Mouse (Mus musculus) heart, embryonic 16.5 days (tissue): ENCODE measurements around the gene Kcnj3. TPM values are rescaled to one million over a fixed set of nuclear protein-coding genes. Genes with fewer than 3 reads are reported as not detected.

Experiments used
- ATAC-seq: fragments of 200-750 bp; cut with Nextera tagmentation; replicated peaks from 2 replicates; pipeline ENCODE4 v1.8.0; 2017; ENCODE audit warnings: moderate number of reproducible peaks; ENCODE audit not compliant: insufficient read depth, low FRiP score; ENCODE audit errors: extremely low read depth
- H3K27ac ChIP-seq: fragments of 300-500 bp; sonication (generic); 2 replicates; pipeline ENCODE4 v1.5.1; 2014; ENCODE audit warnings: mild to moderate bottlenecking, low read length, control low read depth, moderate library complexity
- H3K27me3 ChIP-seq: fragments of 300-500 bp; sonication (generic); 2 replicates; pipeline ENCODE4 v1.6.1; 2014; ENCODE audit warnings: low read length, mixed read lengths; ENCODE audit not compliant: control insufficient read depth, insufficient read depth
- H3K36me3 ChIP-seq: fragments of 300-500 bp; sonication (generic); 2 replicates; pipeline ENCODE4 v1.6.1; 2014; ENCODE audit not compliant: control insufficient read depth, insufficient read depth
- H3K4me1 ChIP-seq: fragments of 300-500 bp; sonication (generic); 2 replicates; pipeline ENCODE4 v1.6.1; 2014; ENCODE audit warnings: low read length, mixed read lengths; ENCODE audit not compliant: control insufficient read depth, insufficient read depth
- H3K4me2 ChIP-seq: fragments of 300-500 bp; sonication (generic); 2 replicates; pipeline ENCODE4 v1.6.1; 2014; ENCODE audit warnings: low read depth, mild to moderate bottlenecking, control low read depth, low read length
- H3K4me3 ChIP-seq: fragments of 300-500 bp; sonication (generic); 2 replicates; pipeline ENCODE4 v1.5.1; 2014; ENCODE audit warnings: mild to moderate bottlenecking, control low read depth, low read length
- H3K9ac ChIP-seq: fragments of 300-500 bp; sonication (generic); 2 replicates; pipeline ENCODE4 v1.6.1; 2014; ENCODE audit warnings: low read length, control low read depth
- H3K9me3 ChIP-seq: fragments of 300-500 bp; sonication (generic); replicated peaks from 2 replicates; pipeline ENCODE4 v1.6.1; 2016; ENCODE audit warnings: low read length; ENCODE audit not compliant: control insufficient read depth
- WGBS: fragments of 180-500 bp; shearing (Covaris S2); extraction: QIAGEN DNeasy Blood & Tissue Kit; methylation state at CpG from one replicate; pipeline ENCODE4 v1.1.7; 2014; 5-methylcytosine and 5-hydroxymethylcytosine counted together
- polyA plus RNA-seq: library from polyadenylated mRNA; unstranded; fragments of >200 nt; fragmentation: Nextera tagmentation; extraction: Ambion mirVana; gene quantifications from 2 replicates; pipeline ENCODE4 v1.2.1, GENCODE M21; 2015

The Kcnj3 gene
- polyA plus RNA-seq, 1 experiment from 2014 or later: 8.4 TPM

GRCm38 (mm10) chr2:55558368-55558985 is 122.7 kb downstream of the Kcnj3 start:
- no peaks in the 10 kb centered on the region for H3K27me3 ChIP-seq
- no peak for ATAC-seq
- H3K9ac ChIP-seq: no peak overlapping the region
- no peak overlapping the region for H3K27ac ChIP-seq
- WGBS: 74% methylated on average over 4 of the region's 4 CpGs
- no peaks in the 10 kb centered on the region for H3K4me1 ChIP-seq
- H3K4me2 ChIP-seq: no peak overlapping the region
- H3K9me3 ChIP-seq: no peaks in the 10 kb centered on the region
- H3K4me3 ChIP-seq: no peak overlapping the region
- H3K36me3 ChIP-seq: no peaks in the 10 kb centered on the region

GRCm38 (mm10) chr2:55569291-55569690 is 133.5 kb downstream of the Kcnj3 start:
- H3K36me3 ChIP-seq: no peaks in the 10 kb centered on the region
- no peaks in the 10 kb centered on the region for H3K9me3 ChIP-seq
- no peaks in the 10 kb centered on the region for H3K27me3 ChIP-seq
- H3K4me3 ChIP-seq: no peak overlapping the region
- WGBS: 78% methylated on average over 7 of the region's 7 CpGs
- no peaks in the 10 kb centered on the region for H3K4me1 ChIP-seq
- no peak for ATAC-seq
- H3K4me2 ChIP-seq: no peak overlapping the region
- no peak overlapping the region for H3K9ac ChIP-seq
- no peak overlapping the region for H3K27ac ChIP-seq

GRCm38 (mm10) chr2:55571425-55571824 is 135.7 kb downstream of the Kcnj3 start:
- no peaks in the 10 kb centered on the region for H3K9me3 ChIP-seq
- 65% methylated on average over 3 of the region's 3 CpGs for WGBS
- H3K27me3 ChIP-seq: no peaks in the 10 kb centered on the region
- no peaks in the 10 kb centered on the region for H3K36me3 ChIP-seq
- H3K4me3 ChIP-seq: no peak overlapping the region
- no peak overlapping the region for H3K4me2 ChIP-seq
- ATAC-seq: no peak
- H3K4me1 ChIP-seq: no peaks in the 10 kb centered on the region
- no peak overlapping the region for H3K27ac ChIP-seq
- H3K9ac ChIP-seq: no peak overlapping the region

- H3K9me3 ChIP-seq: no peaks in the 10 kb centered on the region
- ATAC-seq: no peak
- no peak overlapping the region for H3K27ac ChIP-seq
- no peak overlapping the region for H3K4me3 ChIP-seq
- WGBS: 55% methylated on average over 2 of the region's 2 CpGs
- no peak overlapping the region for H3K9ac ChIP-seq
- no peaks in the 10 kb centered on the region for H3K4me1 ChIP-seq
- no peaks in the 10 kb centered on the region for H3K36me3 ChIP-seq
- no peak overlapping the region for H3K4me2 ChIP-seq
- no peaks in the 10 kb centered on the region for H3K27me3 ChIP-seq
These were observed 144.5 kb downstream of the Kcnj3 start for GRCm38 (mm10) chr2:55580286-55580685.

- H3K36me3 ChIP-seq: no peaks in the 10 kb centered on the region
- 75% methylated on average over 3 of the region's 3 CpGs for WGBS
- no peak for ATAC-seq
- H3K27ac ChIP-seq: no peak overlapping the region
- H3K4me3 ChIP-seq: no peak overlapping the region
- no peaks in the 10 kb centered on the region for H3K27me3 ChIP-seq
- no peaks in the 10 kb centered on the region for H3K4me1 ChIP-seq
- no peak overlapping the region for H3K9ac ChIP-seq
- no peak overlapping the region for H3K4me2 ChIP-seq
- no peaks in the 10 kb centered on the region for H3K9me3 ChIP-seq
These were observed 155.6 kb downstream of the Kcnj3 start for GRCm38 (mm10) chr2:55591226-55591988.
